Mouse (Mus musculus) small intestine, adult 2 months (tissue): ENCODE data around the gene P2rx4. TPM values are rescaled to one million over a fixed set of nuclear protein-coding genes. Genes with fewer than 3 reads are reported as not detected.
A peak's percentile ranks its signal among the peaks of the same experiment; 100 is the strongest.

Experiments used
- H3K27ac ChIP-seq: fragments of 200-500 bp; 2 replicates; pipeline ENCODE4 v1.5.1; 2012; ENCODE audit warnings: low read depth, low read length, control low read depth, inconsistent platforms; ENCODE audit not compliant: insufficient read depth
- H3K27me3 ChIP-seq: fragments of 200-500 bp; 2 replicates; pipeline ENCODE4 v1.6.1; 2012; ENCODE audit warnings: mild to moderate bottlenecking, moderate library complexity, low read length, inconsistent platforms; ENCODE audit not compliant: control insufficient read depth, insufficient read depth
- H3K36me3 ChIP-seq: fragments of 200-500 bp; 2 replicates; pipeline ENCODE4 v1.6.1; 2012; ENCODE audit warnings: mild to moderate bottlenecking, low read length, control low read depth, inconsistent platforms; ENCODE audit not compliant: control insufficient read depth, insufficient read depth
- H3K4me1 ChIP-seq: fragments of 200-500 bp; 2 replicates; pipeline ENCODE4 v1.6.1; 2012; ENCODE audit warnings: low read length, inconsistent platforms, mixed read lengths; ENCODE audit not compliant: control insufficient read depth, insufficient read depth, insufficient read length
- H3K4me3 ChIP-seq: fragments of 200-500 bp; 2 replicates; pipeline ENCODE4 v1.5.1; 2012; ENCODE audit warnings: low read depth, mild to moderate bottlenecking, control low read depth, inconsistent platforms, low read length, moderate library complexity
- CTCF ChIP-seq: fragments of 200-500 bp; IDR thresholded peaks from 2 replicates; pipeline ENCODE4 v1.5.1; 2012; ENCODE audit warnings: low read depth, mild to moderate bottlenecking, control low read depth, inconsistent platforms, low read length, moderate library complexity, mixed read lengths; ENCODE audit not compliant: insufficient replicate concordance, insufficient read length; ENCODE audit errors: extremely low read depth
- POLR2A ChIP-seq: fragments of 200-500 bp; IDR thresholded peaks from 2 replicates; pipeline ENCODE4 v1.6.1; 2012; ENCODE audit warnings: low read depth, mild to moderate bottlenecking, control low read depth, inconsistent platforms, low read length, moderate library complexity
- WGBS: fragments of 180-500 bp; shearing (Covaris S2); methylation state at CpG from one replicate; pipeline ENCODE4 v1.1.7; 2018; 5-methylcytosine and 5-hydroxymethylcytosine counted together
- polyA plus RNA-seq: library from polyadenylated mRNA; depleted of rRNA; stranded (reverse); fragments of >200 nt; gene quantifications from 2 replicates; pipeline ENCODE4 v1.2.3, GENCODE M21; 2012; rRNA removed

Gene P2rx4
- polyA plus RNA-seq, 1 experiment, result 61.9 TPM

- H3K4me3 ChIP-seq, result peak overlapping the region; percentile 46
- no peaks in the 10 kb centered on the region for H3K36me3 ChIP-seq
- WGBS, result 54% methylated on average over 14 of the region's 14 CpGs
- no peak overlapping the region for H3K27ac ChIP-seq
- H3K4me1 ChIP-seq, result peaks cover 10% of the 10 kb centered on the region
- TF ChIP-seq CTCF (no peak), POLR2A (no peak)
- peaks cover 7% of the 10 kb centered on the region for H3K27me3 ChIP-seq
Observed at GRCm38 (mm10) chr5:122775646-122776286, 68.4 kb downstream of the P2rx4 start.

GRCm38 (mm10) chr5:122777322-122777721, 70.0 kb downstream of the P2rx4 start:
- Histone ChIP-seq H3K4me3 (no peak overlapping the region), H3K27me3 (peaks cover 7% of the 10 kb centered on the region), H3K4me1 (peaks cover 7% of the 10 kb centered on the region), H3K36me3 (no peaks in the 10 kb centered on the region), H3K27ac (no peak overlapping the region)
- TF ChIP-seq CTCF (no peak), POLR2A (no peak)
- WGBS, result 78% methylated on average over 2 of the region's 2 CpGs

- TF ChIP-seq CTCF (no peak), POLR2A (no peak)
- peak overlapping the region; percentile 96 for H3K4me3 ChIP-seq
- peaks cover 7% of the 10 kb centered on the region for H3K4me1 ChIP-seq
- 7% methylated on average over 54 of the region's 55 CpGs for WGBS
- H3K27me3 ChIP-seq, result peaks cover 7% of the 10 kb centered on the region
- H3K27ac ChIP-seq, result no peak overlapping the region
- no peaks in the 10 kb centered on the region for H3K36me3 ChIP-seq
Observed at GRCm38 (mm10) chr5:122778231-122779226, 71.2 kb downstream of the P2rx4 start.

Other genes with a start within 250 kb of the P2rx4 start
- gene Atp2a2, start 205.3 kb upstream of the P2rx4 start, polyA plus RNA-seq, result 47.2 and 60.1 TPM in 2 replicates
- gene Ift81, start 93.0 kb upstream of the P2rx4 start, polyA plus RNA-seq, result 0.09 and 0.15 TPM in 2 replicates
- 12.0 and 24.3 TPM in 2 replicates for gene P2rx7, start 63.6 kb upstream of the P2rx4 start, polyA plus RNA-seq
- 6.8 and 6.9 TPM in 2 replicates for gene Camkk2, start 71.9 kb downstream of the P2rx4 start, polyA plus RNA-seq
- 54.8 and 94.7 TPM in 2 replicates for gene Anapc5, start 113.8 kb downstream of the P2rx4 start, polyA plus RNA-seq
- 3.0 and 3.7 TPM in 2 replicates for gene Rnf34, start 142.5 kb downstream of the P2rx4 start, polyA plus RNA-seq